Mouse (Mus musculus) ES-E14 (cell line): ENCODE measurements at regions not wholly inside any gene's neighbourhood (a gene's known extent, or its start where the extent isn't known, plus 50 kb on each side); places are given as distances from the start of the nearest gene placed in this dataset.

ENCODE experiments used
- CHD2 ChIP-seq: IDR thresholded peaks from 2 replicates; pipeline ENCODE4 v1.6.1; 2014; ENCODE audit warnings: mild to moderate bottlenecking, low read depth, low read length, inconsistent platforms
- MAFK ChIP-seq: IDR thresholded peaks from 2 replicates; pipeline ENCODE4 v1.6.1; 2014; ENCODE audit warnings: mild to moderate bottlenecking, low read depth, low read length, inconsistent platforms; ENCODE audit not compliant: insufficient read depth
- ZC3H11A ChIP-seq: IDR thresholded peaks from 2 replicates; pipeline ENCODE4 v1.6.1; 2012; ENCODE audit warnings: low read depth, mild to moderate bottlenecking, inconsistent platforms, low read length, borderline replicate concordance

- TF ChIP-seq ZC3H11A (no peak), CHD2 (no peak), MAFK (no peak)
Observed at GRCm38 (mm10) chr8:89273276-89273675, 229.3 kb upstream of the Sall1 start.
